Mouse (Mus musculus) myocyte (in vitro differentiated cells): ENCODE measurements around the gene Spop.

Experiments
- MAX ChIP-seq: IDR thresholded peaks from one replicate; pipeline ENCODE4 v1.6.1; 2011; ENCODE audit warnings: low read depth, mild to moderate bottlenecking, control low read depth
- REST ChIP-seq: IDR thresholded peaks from one replicate; pipeline ENCODE4 v1.6.1; 2011; ENCODE audit warnings: mild to moderate bottlenecking, control low read depth, moderate library complexity; ENCODE audit not compliant: insufficient read depth, insufficient read length
- SRF ChIP-seq: IDR thresholded peaks from one replicate; pipeline ENCODE4 v1.6.1; 2011; ENCODE audit warnings: low read depth; ENCODE audit not compliant: control insufficient read depth, insufficient read length
- TCF12 ChIP-seq: IDR thresholded peaks from one replicate; pipeline ENCODE4 v1.6.1; 2011; ENCODE audit warnings: mild to moderate bottlenecking, control low read depth; ENCODE audit not compliant: poor library complexity, insufficient read depth, severe bottlenecking
- TCF3 ChIP-seq: IDR thresholded peaks from one replicate; pipeline ENCODE4 v1.6.1; 2011; ENCODE audit warnings: low read depth, control low read depth; ENCODE audit not compliant: insufficient read length
- USF1 ChIP-seq: IDR thresholded peaks from one replicate; pipeline ENCODE4 v1.6.1; 2011; ENCODE audit warnings: low read depth, mild to moderate bottlenecking, control low read depth, moderate library complexity

DNA sequence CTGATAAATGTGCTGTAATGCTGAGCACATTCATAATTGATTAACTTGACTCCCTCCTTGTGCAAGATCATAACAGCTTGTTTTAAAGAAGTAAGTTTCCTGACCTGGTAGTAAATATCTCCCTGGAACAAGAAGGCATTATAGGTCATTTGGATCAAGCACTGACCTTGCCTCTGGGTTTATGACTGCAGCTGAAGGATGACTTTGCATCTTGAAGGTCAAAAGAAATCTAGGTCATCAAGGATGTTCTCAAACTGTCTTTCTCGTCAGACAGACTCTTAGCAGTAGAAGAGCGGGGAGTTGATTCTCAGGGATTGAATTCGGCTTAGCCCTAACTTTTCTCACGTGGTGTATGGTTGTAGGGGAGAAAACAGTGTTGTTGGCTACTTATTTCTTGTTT is 66.8 kb downstream of the Spop start:
- TF ChIP-seq SRF: no peak
- no peak for TF ChIP-seq TCF12
- no peak for TF ChIP-seq USF1
- TF ChIP-seq TCF3: no peak
- no peak for TF ChIP-seq MAX
- TF ChIP-seq REST: no peak
